Mouse (Mus musculus) forebrain, embryonic 10.5 days (tissue): ENCODE measurements around the gene Habp4. TPM values are rescaled to one million over a fixed set of nuclear protein-coding genes. Genes with fewer than 3 reads are reported as not detected.

Experiments
- DNase-seq: peaks from one replicate; pipeline ENCODE4 v3.0.0-alpha.2; 2017; ENCODE audit warnings: low spot score; ENCODE audit errors: extremely low spot score
- H3K27ac ChIP-seq: fragments of 300-500 bp; sonication (generic); 2 replicates; pipeline ENCODE4 v1.5.1; 2016; ENCODE audit warnings: mild to moderate bottlenecking
- H3K27me3 ChIP-seq: fragments of 300-500 bp; sonication (generic); 2 replicates; pipeline ENCODE4 v1.6.1; 2016; ENCODE audit warnings: mild to moderate bottlenecking; ENCODE audit not compliant: poor library complexity, severe bottlenecking
- H3K36me3 ChIP-seq: fragments of 300-500 bp; sonication (generic); replicated peaks from 2 replicates; pipeline ENCODE4 v1.6.1; 2016; ENCODE audit warnings: mild to moderate bottlenecking, moderate library complexity
- H3K4me1 ChIP-seq: fragments of 300-500 bp; sonication (generic); 2 replicates; pipeline ENCODE4 v1.6.1; 2016
- H3K4me3 ChIP-seq: fragments of 300-500 bp; sonication (generic); 2 replicates; pipeline ENCODE4 v1.5.1; 2016; ENCODE audit warnings: mild to moderate bottlenecking, moderate library complexity
- H3K9me3 ChIP-seq: fragments of 300-500 bp; sonication (generic); 2 replicates; pipeline ENCODE4 v1.6.1; 2016; ENCODE audit warnings: mild to moderate bottlenecking, moderate library complexity
- WGBS: fragments of 180-500 bp; shearing (Covaris S2); methylation state at CpG from one replicate; pipeline ENCODE4 v1.1.7; 2016; 5-methylcytosine and 5-hydroxymethylcytosine counted together
- polyA plus RNA-seq: library from polyadenylated mRNA; unstranded; fragments of >200 nt; fragmentation: Nextera tagmentation; extraction: Ambion mirVana; gene quantifications from 2 replicates; pipeline ENCODE4 v1.2.1, GENCODE M21; 2016

Gene Habp4
- polyA plus RNA-seq, 1 experiment from 2014 or later = 16.3 TPM

DNA sequence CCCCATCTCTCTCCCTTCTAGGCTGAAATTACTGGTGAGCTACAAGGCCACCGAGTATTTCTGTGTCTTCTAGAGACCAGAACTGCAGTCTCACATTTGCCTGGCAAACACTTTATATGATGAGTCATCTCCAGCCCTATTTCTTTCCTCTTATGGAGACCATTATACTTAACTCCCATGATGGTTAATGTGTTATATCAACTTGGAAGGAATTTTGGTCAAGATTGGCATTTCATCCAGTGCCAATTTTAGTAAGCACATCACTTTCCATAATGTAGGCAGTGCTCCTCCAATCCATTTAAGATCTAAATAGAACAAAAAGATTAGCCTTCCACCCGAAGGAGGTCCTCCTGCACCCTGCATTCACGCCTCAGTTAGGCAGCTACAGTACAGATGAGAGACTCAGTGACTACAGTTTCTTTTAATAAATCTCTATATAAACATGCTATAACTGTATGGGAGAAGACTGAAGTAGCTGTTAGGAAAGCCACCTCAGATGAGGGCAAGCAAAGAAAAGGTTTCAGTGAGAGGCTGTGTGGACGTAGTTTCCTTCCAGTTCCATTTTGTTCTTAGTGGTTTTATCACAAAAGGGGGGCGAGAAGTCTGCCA lies 50.5 kb downstream of the Habp4 start:
- Histone ChIP-seq H3K27me3 (no peaks in the 10 kb centered on the region), H3K4me1 (no peaks in the 10 kb centered on the region), H3K4me3 (no peak overlapping the region), H3K9me3 (no peaks in the 10 kb centered on the region), H3K27ac (no peak overlapping the region), H3K36me3 (peaks cover 24% of the 10 kb centered on the region)
- DNase-seq = no peak
- 85% methylated on average over 5 of the region's 5 CpGs for WGBS

DNA sequence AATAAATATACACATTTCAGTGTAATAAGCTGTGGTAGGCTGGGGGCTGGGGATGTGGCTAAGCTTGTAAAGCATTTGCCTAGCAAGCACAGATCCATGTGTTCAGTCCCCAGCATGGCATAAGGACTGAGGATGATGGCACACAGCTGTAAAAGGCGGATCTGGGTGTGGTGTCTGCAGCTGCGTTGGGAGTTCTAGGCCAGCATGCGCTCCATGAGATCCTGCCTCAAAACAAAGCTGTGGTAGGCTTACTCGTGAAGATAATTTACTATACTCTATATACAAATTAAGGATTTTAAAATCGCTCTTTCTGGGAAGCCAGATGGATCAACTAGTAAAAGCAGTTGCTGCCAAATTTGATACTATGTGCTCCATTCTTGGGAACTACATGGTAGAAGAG lies 53.3 kb downstream of the Habp4 start:
- DNase-seq = no peak
- H3K36me3 ChIP-seq = peaks cover 20% of the 10 kb centered on the region
- H3K9me3 ChIP-seq = no peaks in the 10 kb centered on the region
- H3K27me3 ChIP-seq = no peaks in the 10 kb centered on the region
- H3K27ac ChIP-seq = no peak overlapping the region
- WGBS = 94% methylated on average over 5 of the region's 5 CpGs
- no peak overlapping the region for H3K4me3 ChIP-seq
- no peaks in the 10 kb centered on the region for H3K4me1 ChIP-seq

DNA sequence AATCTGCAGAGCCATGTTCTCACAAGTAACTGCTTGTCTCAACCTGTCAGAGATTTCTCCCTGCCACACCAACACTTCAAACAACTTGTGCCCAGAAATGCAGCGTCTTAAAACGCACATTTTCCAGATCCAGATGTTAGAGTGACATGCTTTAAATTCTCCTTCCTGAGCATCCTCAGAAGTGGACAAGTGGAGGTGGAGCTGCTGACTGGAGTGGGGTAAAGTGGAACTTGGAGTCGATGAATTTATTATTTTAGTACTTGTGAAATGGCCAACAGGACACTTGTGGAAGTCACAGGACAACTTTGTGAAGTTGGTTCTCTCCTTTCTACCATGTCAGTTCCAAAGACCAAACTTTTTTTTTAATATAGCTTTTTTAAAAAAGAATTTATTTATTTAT lies 64.1 kb downstream of the Habp4 start:
- peaks cover 3% of the 10 kb centered on the region; the same call in 1 of the 2 replicates for H3K36me3 ChIP-seq
- H3K27ac ChIP-seq = no peak overlapping the region
- no peaks in the 10 kb centered on the region for H3K27me3 ChIP-seq
- H3K4me3 ChIP-seq = no peak overlapping the region
- no peak for DNase-seq
- no peaks in the 10 kb centered on the region for H3K4me1 ChIP-seq
- H3K9me3 ChIP-seq = no peaks in the 10 kb centered on the region
- 94% methylated on average over 3 of the region's 3 CpGs for WGBS

DNA sequence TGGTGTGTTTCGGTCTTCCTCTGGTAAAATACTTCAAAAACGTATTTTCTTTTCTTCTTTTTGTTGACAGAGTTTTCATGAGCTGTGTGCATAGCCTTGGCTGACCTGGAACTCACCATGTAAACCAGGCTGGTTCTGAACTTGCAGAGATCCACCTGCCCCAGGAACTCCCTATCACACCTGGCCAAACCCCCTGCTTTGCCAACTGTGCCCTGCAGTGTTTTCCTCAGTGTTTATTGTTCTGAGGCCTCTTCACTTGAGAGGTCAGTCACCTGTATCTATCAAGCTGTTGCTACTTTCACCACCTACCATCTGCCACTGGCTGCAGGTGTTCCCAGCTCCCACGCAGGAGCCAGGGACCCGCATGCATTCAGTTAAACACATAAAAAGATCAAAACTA lies 65.1 kb downstream of the Habp4 start:
- Histone ChIP-seq H3K4me3 (no peak overlapping the region), H3K27me3 (no peaks in the 10 kb centered on the region), H3K9me3 (no peaks in the 10 kb centered on the region), H3K27ac (no peak overlapping the region), H3K4me1 (no peaks in the 10 kb centered on the region), H3K36me3 (peaks cover 3% of the 10 kb centered on the region; the same call in 1 of the 2 replicates)
- WGBS = 94% methylated on average over 4 of the region's 4 CpGs
- no peak for DNase-seq

DNA sequence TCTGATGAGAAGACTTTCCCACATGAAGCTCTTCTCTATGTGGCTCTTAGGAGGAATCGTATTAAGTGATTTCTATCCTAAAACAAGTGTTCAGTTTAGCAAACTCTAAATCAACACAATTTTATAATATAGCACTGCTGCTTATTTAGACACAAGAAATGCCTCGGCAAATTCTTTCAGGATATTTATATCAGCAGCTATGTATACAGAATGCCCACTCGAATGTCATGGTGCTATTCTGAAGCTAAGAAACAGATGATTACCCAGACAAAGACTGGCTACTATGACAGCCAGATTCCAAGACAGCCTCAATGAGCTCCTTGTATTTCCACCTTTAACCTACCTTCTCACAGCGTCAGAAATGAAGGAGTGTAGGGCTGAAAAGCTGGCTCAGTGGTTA lies 71.5 kb downstream of the Habp4 start:
- Histone ChIP-seq H3K27me3 (no peaks in the 10 kb centered on the region), H3K27ac (no peak overlapping the region), H3K9me3 (no peaks in the 10 kb centered on the region), H3K4me1 (peaks cover 19% of the 10 kb centered on the region), H3K4me3 (no peak overlapping the region), H3K36me3 (no peaks in the 10 kb centered on the region)
- DNase-seq = no peak
- 87% methylated on average over 4 of the region's 4 CpGs for WGBS

DNA sequence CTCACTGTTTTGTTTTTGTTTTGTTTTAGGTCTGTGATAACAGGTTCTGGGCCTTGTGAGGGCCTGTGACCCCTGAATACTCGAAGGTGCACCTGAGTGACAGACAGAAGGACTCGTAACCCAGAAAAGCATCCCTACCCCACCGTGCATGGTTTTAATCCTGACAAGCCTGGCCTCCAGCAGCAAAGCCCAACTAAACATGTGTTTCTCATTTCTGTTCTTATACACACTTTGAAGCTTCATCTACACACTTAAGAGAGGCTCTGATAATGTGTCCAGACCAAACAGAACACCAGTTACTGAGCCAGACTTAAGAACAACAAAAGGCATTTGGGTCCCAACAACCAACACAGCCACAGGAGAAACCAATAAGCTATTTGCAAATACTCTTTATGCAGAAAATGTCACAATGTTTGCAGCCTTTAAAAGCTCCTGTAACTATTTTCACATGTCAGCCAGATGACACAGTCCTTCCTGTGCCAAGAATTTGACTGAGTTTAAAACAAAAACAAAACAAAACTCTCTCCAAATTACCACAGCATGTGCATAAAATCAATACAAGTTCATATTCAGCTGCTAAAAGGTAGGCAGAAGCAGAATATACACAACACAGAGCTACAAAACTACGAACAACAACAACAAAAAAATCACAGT lies 73.6 kb downstream of the Habp4 start:
- 0 out of 2 replicates have a peak, but pooled peaks cover 3% of the 10 kb centered on the region for H3K36me3 ChIP-seq
- 70% methylated on average over 4 of the region's 4 CpGs for WGBS
- H3K27ac ChIP-seq = no peak overlapping the region

DNA sequence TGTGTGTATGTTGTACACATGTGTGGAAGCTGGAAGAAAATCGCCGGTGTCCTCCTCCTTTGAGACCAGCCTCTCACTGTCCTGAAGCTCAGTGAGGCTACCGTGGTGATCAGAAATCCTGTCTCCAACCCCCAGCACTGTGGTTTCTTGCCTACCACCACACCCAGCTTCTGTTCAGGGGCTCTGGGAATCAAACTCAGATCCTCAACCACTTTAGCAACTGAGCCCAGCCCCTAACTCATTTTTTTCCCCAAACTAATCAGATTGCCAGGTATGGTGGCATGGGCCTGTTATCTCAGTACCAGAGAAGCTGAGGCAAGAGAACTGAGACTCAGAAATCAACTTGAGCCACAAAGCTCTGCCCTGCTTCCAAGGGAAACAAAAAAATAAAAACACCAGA lies 74.2 kb downstream of the Habp4 start:
- Histone ChIP-seq H3K36me3 (0 out of 2 replicates have a peak, but pooled peaks cover 6% of the 10 kb centered on the region), H3K9me3 (no peaks in the 10 kb centered on the region), H3K27me3 (no peaks in the 10 kb centered on the region), H3K27ac (peak overlapping the region; percentile 51; the same call in 1 of the 2 replicates), H3K4me3 (no peak overlapping the region), H3K4me1 (peaks cover 19% of the 10 kb centered on the region)
- no peak for DNase-seq
- 72% methylated on average over 3 of the region's 3 CpGs for WGBS

More for the DNA sequence above, 73.6 kb downstream of the Habp4 start:
- Histone ChIP-seq H3K4me1 (peaks cover 19% of the 10 kb centered on the region), H3K27me3 (no peaks in the 10 kb centered on the region), H3K4me3 (no peak overlapping the region), H3K9me3 (no peaks in the 10 kb centered on the region)
- DNase-seq = no peak

Other genes starting within 250 kb of the Habp4 start
- 0.17 TPM in 1 of 2 replicates, not detected in the other for gene Hsd17b3, start 72.6 kb upstream of the Habp4 start, polyA plus RNA-seq
- 1.5 and 2.8 TPM in 2 replicates for gene Slc35d2, start 32.5 kb upstream of the Habp4 start, polyA plus RNA-seq
- 17.6 and 18.8 TPM in 2 replicates for gene Zfp367, start 8.6 kb upstream of the Habp4 start, polyA plus RNA-seq
- 18.8 TPM in 2 replicates for gene Cdc14b, start 113.5 kb downstream of the Habp4 start, polyA plus RNA-seq
- 26.3 and 27.2 TPM in 2 replicates for gene Aaed1, start 150.9 kb downstream of the Habp4 start, polyA plus RNA-seq
- 135 and 141 TPM in 2 replicates for gene Ctsl, start 209.1 kb downstream of the Habp4 start, polyA plus RNA-seq